Mouse (Mus musculus): ENCODE data around the gene Olfml3. TPM values are rescaled to one million over a fixed set of nuclear protein-coding genes. Genes with fewer than 3 reads are reported as not detected.
A peak's percentile ranks its signal among the peaks of the same experiment; 100 is the strongest.

The Olfml3 gene
- total RNA-seq, 2 experiments from 2014 or later, result 2.6 to 8.3 TPM

- H3K27ac ChIP-seq, result peak overlapping the region; percentile 48; the same call in 1 of the 2 replicates
- intact Hi-C loops (cut with DNase I), result no loop called here
- peak; percentile 44 for DNase-seq
These were observed 21.8 kb downstream of the Olfml3 start for GRCm38 (mm10) chr3:103715762-103716693.

DNA sequence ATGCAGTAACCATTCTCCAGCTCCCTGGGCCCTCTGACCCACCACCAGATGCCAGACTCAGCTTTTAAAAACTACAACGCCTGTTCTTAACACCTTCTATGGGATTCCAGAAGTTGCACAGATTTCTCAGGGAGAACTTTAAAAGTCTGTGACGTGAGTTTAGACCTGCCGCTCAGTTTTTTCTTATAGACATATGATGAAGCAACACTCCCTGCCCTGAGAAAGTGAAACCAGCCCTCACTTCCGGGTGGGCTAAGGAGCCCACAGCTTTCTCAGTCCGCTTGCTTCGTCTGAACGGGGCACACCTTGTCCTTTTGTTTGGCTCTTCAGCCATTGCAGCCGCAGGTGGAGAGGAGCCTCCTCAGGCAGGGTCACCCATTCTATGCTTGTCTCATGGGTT, 22.9 kb downstream of the Olfml3 start:
- H3K4me3 ChIP-seq, result no peak overlapping the region
- intact Hi-C loops (cut with DNase I), result no loop called here
- DNase-seq, result no peak
- no peak for TF ChIP-seq CTCF (IDR thresholded peaks at IDR 0.05)
- no peak overlapping the region for H3K27ac ChIP-seq

More at GRCm38 (mm10) chr3:103715762-103716693, 21.8 kb downstream of the Olfml3 start:
- H3K4me3 ChIP-seq, result no peak overlapping the region
- no peak for TF ChIP-seq CTCF (IDR thresholded peaks at IDR 0.05)

- Histone ChIP-seq H3K27ac (no peak overlapping the region), H3K4me3 (no peak overlapping the region)
- intact Hi-C loops (cut with DNase I), result no loop called here
- no peak for DNase-seq
- TF ChIP-seq CTCF (IDR thresholded peaks at IDR 0.05), result no peak
These were observed 23.4 kb downstream of the Olfml3 start for GRCm38 (mm10) chr3:103714236-103714875.

- no peak for DNase-seq
- intact Hi-C loops (cut with DNase I), result no loop called here
- no peak for TF ChIP-seq CTCF (IDR thresholded peaks at IDR 0.05)
These were observed 25.6 kb downstream of the Olfml3 start for GRCm38 (mm10) chr3:103712196-103712595.

GRCm38 (mm10) chr3:103709470-103710040, 28.2 kb downstream of the Olfml3 start:
- no peak for TF ChIP-seq CTCF (IDR thresholded peaks at IDR 0.05)
- intact Hi-C loops (cut with DNase I), result no loop called here
- no peak overlapping the region for H3K27ac ChIP-seq

More at GRCm38 (mm10) chr3:103712196-103712595, 25.6 kb downstream of the Olfml3 start:
- Histone ChIP-seq H3K4me3 (no peak overlapping the region), H3K27ac (no peak overlapping the region)

DNA sequence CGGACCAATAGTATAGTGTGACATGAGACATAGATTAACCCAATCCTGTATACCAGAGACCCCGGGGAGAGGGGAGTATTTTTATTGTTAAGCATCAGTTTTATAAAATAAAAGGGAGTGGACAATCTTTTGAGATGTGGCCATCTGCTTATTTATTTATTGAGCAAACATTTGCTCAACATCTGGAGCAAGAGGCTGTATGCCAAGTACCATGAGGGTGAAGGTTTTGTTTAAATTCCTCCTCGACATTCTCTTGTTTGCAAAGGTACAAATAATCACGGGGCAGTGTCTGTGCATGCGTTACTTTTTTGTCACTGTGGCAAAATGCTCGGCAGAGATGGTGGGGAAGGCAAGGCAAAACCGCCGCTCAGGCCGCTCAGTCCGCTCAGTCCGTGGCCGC, 32.4 kb downstream of the Olfml3 start:
- DNase-seq, result no peak
- intact Hi-C loops (cut with DNase I), result no loop called here
- no peak for TF ChIP-seq CTCF (IDR thresholded peaks at IDR 0.05)
- Histone ChIP-seq H3K4me3 (no peak overlapping the region), H3K27ac (no peak overlapping the region)

More at GRCm38 (mm10) chr3:103709470-103710040, 28.2 kb downstream of the Olfml3 start:
- no peak overlapping the region for H3K4me3 ChIP-seq
- no peak for DNase-seq

GRCm38 (mm10) chr3:103704661-103705060, 33.1 kb downstream of the Olfml3 start:
- no peak overlapping the region for H3K4me3 ChIP-seq
- intact Hi-C loops (cut with DNase I), result no loop called here

GRCm38 (mm10) chr3:103696388-103696925, 41.3 kb downstream of the Olfml3 start:
- Histone ChIP-seq H3K27ac (no peak overlapping the region), H3K4me3 (no peak overlapping the region)
- DNase-seq, result no peak
- intact Hi-C loops (cut with DNase I), result no loop called here
- no peak for TF ChIP-seq CTCF (IDR thresholded peaks at IDR 0.05)

More at GRCm38 (mm10) chr3:103704661-103705060, 33.1 kb downstream of the Olfml3 start:
- DNase-seq, result no peak
- no peak for TF ChIP-seq CTCF (IDR thresholded peaks at IDR 0.05)
- H3K27ac ChIP-seq, result no peak overlapping the region

DNA sequence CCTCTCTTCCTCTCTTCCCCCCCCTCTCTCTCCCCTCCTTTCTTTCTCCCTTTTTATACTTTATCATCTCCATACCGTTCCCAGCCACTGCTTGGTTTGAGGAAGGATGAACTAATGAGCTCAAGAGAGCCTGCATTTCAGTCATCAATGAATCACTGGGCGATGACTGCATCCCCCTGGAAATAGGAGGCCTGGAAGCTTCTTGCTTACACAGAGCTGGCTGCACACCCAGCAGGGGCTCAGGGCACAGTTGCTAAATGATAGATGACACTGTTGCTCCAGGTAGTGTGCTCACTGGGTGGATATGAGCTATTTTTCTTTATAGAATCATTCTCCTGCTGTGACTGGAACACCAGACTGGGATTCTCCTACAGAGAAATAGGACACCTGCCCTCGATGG, 42.2 kb downstream of the Olfml3 start:
- Histone ChIP-seq H3K4me3 (no peak overlapping the region), H3K27ac (no peak overlapping the region)
- intact Hi-C loops (cut with DNase I), result no loop called here
- TF ChIP-seq CTCF (IDR thresholded peaks at IDR 0.05), result no peak
- no peak for DNase-seq

DNA sequence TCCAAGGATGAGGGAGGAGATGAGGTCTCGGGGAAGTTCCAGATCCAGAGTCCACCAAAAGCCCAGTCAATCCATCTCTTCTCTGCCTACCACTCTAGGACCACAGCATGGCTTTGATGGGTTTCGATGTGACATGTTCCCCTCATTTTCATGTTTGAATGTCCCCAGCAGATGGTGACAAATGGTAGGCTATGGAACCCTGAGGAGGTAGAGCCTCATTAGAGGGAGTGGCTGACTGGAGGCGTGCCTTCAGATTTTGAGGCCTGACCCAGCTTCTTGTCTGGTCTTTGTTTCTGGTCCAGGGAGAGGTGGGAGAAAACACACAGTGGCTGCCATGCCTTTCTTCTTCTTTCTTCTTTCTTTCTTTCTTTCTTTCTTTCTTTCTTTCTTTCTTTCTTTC, 47.3 kb downstream of the Olfml3 start:
- intact Hi-C loops (cut with DNase I), result loop anchor here (2.0 kb wide), 1 partner anchor 48 kb away; the partner anchor contains the start of genes Gm10964 and Olfml3
- DNase-seq, result peak; percentile 33
- peak; percentile 45 for TF ChIP-seq CTCF (IDR thresholded peaks at IDR 0.05)

GRCm38 (mm10) chr3:103689043-103689442, 48.8 kb downstream of the Olfml3 start:
- Histone ChIP-seq H3K27ac (no peak overlapping the region), H3K4me3 (no peak overlapping the region)
- TF ChIP-seq CTCF (IDR thresholded peaks at IDR 0.05), result no peak
- intact Hi-C loops (cut with DNase I), result no loop called here
- DNase-seq, result no peak

More for the DNA sequence above, 47.3 kb downstream of the Olfml3 start:
- Histone ChIP-seq H3K27ac (no peak overlapping the region), H3K4me3 (no peak overlapping the region)

GRCm38 (mm10) chr3:103683966-103684319, 53.9 kb downstream of the Olfml3 start:
- H3K27ac ChIP-seq, result no peak overlapping the region
- no peak for TF ChIP-seq CTCF (IDR thresholded peaks at IDR 0.05)
- DNase-seq, result no peak
- no peak overlapping the region for H3K4me3 ChIP-seq
- intact Hi-C loops (cut with DNase I), result no loop called here

All from gastrocnemius, adult 2 months (tissue).